Mouse (Mus musculus): ENCODE measurements at regions not wholly inside any gene's neighbourhood (a gene's known extent, or its start where the extent isn't known, plus 50 kb on each side); places are given as distances from the start of the nearest gene placed in this dataset.

GRCm38 (mm10) chr12:16260981-16261380 lies 349.8 kb downstream of the Lpin1 start:
- no peak for DNase-seq

GRCm38 (mm10) chr12:16260501-16260900 lies 350.3 kb downstream of the Lpin1 start:
- no peak for DNase-seq

- DNase-seq, result no peak
These were observed 360.1 kb downstream of the Lpin1 start for GRCm38 (mm10) chr12:16250621-16251020.

- DNase-seq, result no peak
These were observed 360.7 kb downstream of the Lpin1 start for GRCm38 (mm10) chr12:16250096-16250495.

GRCm38 (mm10) chr12:16239792-16240191 lies 371.0 kb downstream of the Lpin1 start:
- DNase-seq, result no peak

- no peak for DNase-seq
These were observed 373.3 kb downstream of the Lpin1 start for GRCm38 (mm10) chr12:16237498-16237897.

GRCm38 (mm10) chr12:16233559-16233958 lies 377.2 kb downstream of the Lpin1 start:
- DNase-seq, result no peak

- DNase-seq, result no peak
These were observed 377.9 kb downstream of the Lpin1 start for GRCm38 (mm10) chr12:16232828-16233227.

- DNase-seq, result no peak
These were observed 378.7 kb downstream of the Lpin1 start for GRCm38 (mm10) chr12:16232051-16232450.

GRCm38 (mm10) chr12:16231093-16231492 lies 379.7 kb downstream of the Lpin1 start:
- DNase-seq, result no peak

- DNase-seq, result no peak
These were observed 385.3 kb downstream of the Lpin1 start for GRCm38 (mm10) chr12:16225428-16225827.

GRCm38 (mm10) chr12:16222836-16223450 lies 387.8 kb downstream of the Lpin1 start:
- peak; percentile 16 for DNase-seq

GRCm38 (mm10) chr12:16222205-16222604 lies 388.6 kb downstream of the Lpin1 start:
- DNase-seq, result no peak

GRCm38 (mm10) chr12:16221142-16221541 lies 389.6 kb downstream of the Lpin1 start:
- DNase-seq, result no peak

- DNase-seq, result no peak
These were observed 390.2 kb downstream of the Lpin1 start for GRCm38 (mm10) chr12:16220561-16220960.

GRCm38 (mm10) chr12:16218906-16219305 lies 391.9 kb downstream of the Lpin1 start:
- no peak for DNase-seq

GRCm38 (mm10) chr12:16210553-16210952 lies 393.8 kb upstream of the Trib2 start:
- DNase-seq, result no peak

- no peak for DNase-seq
These were observed 393.4 kb upstream of the Trib2 start for GRCm38 (mm10) chr12:16210111-16210510.

GRCm38 (mm10) chr12:16204941-16205340 lies 388.2 kb upstream of the Trib2 start:
- no peak for DNase-seq

- DNase-seq, result no peak
These were observed 380.2 kb upstream of the Trib2 start for GRCm38 (mm10) chr12:16196917-16197316.

GRCm38 (mm10) chr12:16191803-16192389 lies 375.2 kb upstream of the Trib2 start:
- DNase-seq, result no peak

GRCm38 (mm10) chr12:16190706-16191105 lies 374.0 kb upstream of the Trib2 start:
- no peak for DNase-seq

- DNase-seq, result no peak
These were observed 372.7 kb upstream of the Trib2 start for GRCm38 (mm10) chr12:16189441-16189840.

- no peak for DNase-seq
These were observed 369.3 kb upstream of the Trib2 start for GRCm38 (mm10) chr12:16185976-16186515.

All from layer of hippocampus, adult 9-11 months (tissue).